Mouse (Mus musculus): ENCODE results near the gene Olfr60.

GRCm38 (mm10) chr7:140295746-140296145 lies 65.7 kb downstream of the Olfr60 start:
- TF ChIP-seq POLR2A (IDR thresholded peaks at IDR 0.05; ENCODE audit: control insufficient read depth, extremely low read depth, insufficient read depth, low read length, poor library complexity): no peak
- TF ChIP-seq CTCF (IDR thresholded peaks at IDR 0.05; ENCODE audit: borderline replicate concordance, control insufficient read depth, extremely low read depth, insufficient read depth, low read length, poor library complexity): no peak

All from thymus, adult 2 months (tissue).